Mouse (Mus musculus): ENCODE measurements at regions not wholly inside any gene's neighbourhood (a gene's known extent, or its start where the extent isn't known, plus 50 kb on each side); places are given as distances from the start of the nearest gene placed in this dataset.

- TF ChIP-seq CTCF (IDR thresholded peaks at IDR 0.05; ENCODE audit: control insufficient read depth, insufficient read depth, insufficient replicate concordance, low read depth, low read length), result no peak
- no peak for TF ChIP-seq POLR2A (IDR thresholded peaks at IDR 0.05; ENCODE audit: control insufficient read depth, low read depth, low read length)
Observed at GRCm38 (mm10) chr6:31158648-31159047, 199.8 kb upstream of the Klf14 start.
